Mouse (Mus musculus) forebrain, embryonic 16.5 days (tissue): ENCODE measurements around the gene Gmnn. TPM values are rescaled to one million over a fixed set of nuclear protein-coding genes. Genes with fewer than 3 reads are reported as not detected.

Experiments
- ATAC-seq: fragments of 200-750 bp; cut with Nextera tagmentation; 2 replicates; pipeline ENCODE4 v1.8.0; 2017; ENCODE audit warnings: mild to moderate bottlenecking, moderate library complexity
- H3K27ac ChIP-seq: fragments of 300-500 bp; sonication (generic); 2 replicates; pipeline ENCODE4 v1.5.1; 2014; ENCODE audit warnings: low read length, control low read depth
- H3K27me3 ChIP-seq: fragments of 300-500 bp; sonication (generic); replicated peaks from 2 replicates; pipeline ENCODE4 v1.6.1; 2014; ENCODE audit warnings: low read length; ENCODE audit not compliant: control insufficient read depth, insufficient read depth
- H3K36me3 ChIP-seq: fragments of 300-500 bp; sonication (generic); 2 replicates; pipeline ENCODE4 v1.6.1; 2014; ENCODE audit not compliant: control insufficient read depth, insufficient read depth
- H3K4me1 ChIP-seq: fragments of 300-500 bp; sonication (generic); replicated peaks from 2 replicates; pipeline ENCODE4 v1.6.1; 2014; ENCODE audit warnings: low read length; ENCODE audit not compliant: control insufficient read depth, insufficient read depth
- H3K4me2 ChIP-seq: fragments of 300-500 bp; sonication (generic); 2 replicates; pipeline ENCODE4 v1.6.1; 2014; ENCODE audit warnings: mild to moderate bottlenecking, low read length, control low read depth
- H3K4me3 ChIP-seq: fragments of 300-500 bp; sonication (generic); replicated peaks from 2 replicates; pipeline ENCODE4 v1.5.1; 2014; ENCODE audit warnings: mild to moderate bottlenecking, low read length, control low read depth
- H3K9ac ChIP-seq: fragments of 300-500 bp; sonication (generic); replicated peaks from 2 replicates; pipeline ENCODE4 v1.6.1; 2014; ENCODE audit warnings: low read depth, low read length, control low read depth
- H3K9me3 ChIP-seq: fragments of 300-500 bp; sonication (generic); 2 replicates; pipeline ENCODE4 v1.6.1; 2016; ENCODE audit warnings: low read length; ENCODE audit not compliant: control insufficient read depth
- WGBS: fragments of 180-500 bp; shearing (Covaris S2); extraction: QIAGEN DNeasy Blood & Tissue Kit; methylation state at CpG from one replicate; pipeline ENCODE4 v1.1.7; 2014; 5-methylcytosine and 5-hydroxymethylcytosine counted together
- polyA plus RNA-seq: library from polyadenylated mRNA; unstranded; fragments of >200 nt; fragmentation: Nextera tagmentation; extraction: Ambion mirVana; gene quantifications from 2 replicates; pipeline ENCODE4 v1.2.1, GENCODE M21; 2015

Gene Gmnn
- polyA plus RNA-seq, 1 experiment from 2014 or later, result 34.3 TPM

DNA sequence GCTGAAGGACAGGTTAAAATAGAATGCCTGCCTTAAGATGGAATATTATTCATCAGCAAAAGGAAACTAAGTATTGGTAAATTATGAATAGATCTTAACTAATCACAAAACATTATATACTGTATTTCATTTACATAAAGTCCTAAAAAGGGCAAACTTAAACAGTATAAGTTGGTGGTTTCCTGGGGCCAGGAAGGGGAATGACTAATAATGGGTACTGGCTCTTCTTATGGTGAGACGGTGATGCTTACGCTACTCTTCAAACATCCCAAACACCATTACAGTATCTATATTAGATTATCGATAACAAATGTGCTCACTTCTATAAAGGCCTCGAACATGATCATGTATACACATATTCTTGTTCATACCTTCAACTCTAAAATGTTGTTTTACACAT lies 37.0 kb upstream of the Gmnn start:
- no peaks in the 10 kb centered on the region for H3K36me3 ChIP-seq
- no peak overlapping the region for H3K4me3 ChIP-seq
- no peak overlapping the region for H3K27ac ChIP-seq
- H3K4me1 ChIP-seq, result peaks cover 15% of the 10 kb centered on the region
- no peak overlapping the region for H3K9ac ChIP-seq
- no peak overlapping the region for H3K4me2 ChIP-seq
- 96% methylated on average over 4 of the region's 4 CpGs for WGBS
- no peak for ATAC-seq
- no peaks in the 10 kb centered on the region for H3K9me3 ChIP-seq
- H3K27me3 ChIP-seq, result no peaks in the 10 kb centered on the region

DNA sequence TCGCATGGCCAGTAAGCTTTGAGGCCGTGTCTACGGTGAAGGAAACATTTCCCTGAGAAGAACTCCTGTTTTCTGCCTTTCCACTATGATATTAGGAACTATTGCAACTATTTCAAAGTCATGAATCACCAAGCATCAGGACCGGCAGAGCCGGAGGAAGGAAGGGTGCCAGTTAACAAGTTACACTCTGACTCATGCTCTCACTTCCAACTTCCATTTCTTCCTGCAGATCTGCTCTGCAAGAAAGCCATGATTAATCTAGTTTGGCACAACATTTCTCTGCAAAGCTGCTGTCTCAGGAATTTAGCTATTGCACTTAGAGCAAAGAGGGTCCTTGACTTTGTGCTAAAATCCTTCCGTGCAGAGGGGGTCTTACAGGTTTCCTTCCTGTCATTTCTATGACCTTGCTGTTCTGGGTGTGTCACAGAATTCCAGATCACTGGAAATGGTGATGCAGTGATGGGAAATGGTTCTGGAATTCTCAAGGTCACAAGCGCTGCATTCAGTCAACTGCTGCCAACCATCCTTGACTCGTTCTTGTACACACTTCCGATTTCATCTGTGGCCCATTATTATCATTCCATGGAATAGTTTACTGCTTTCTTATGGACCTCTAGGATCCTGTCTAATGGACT lies 30.8 kb upstream of the Gmnn start:
- Histone ChIP-seq H3K4me3 (no peak overlapping the region), H3K4me2 (no peak overlapping the region), H3K27ac (no peak overlapping the region), H3K4me1 (no peaks in the 10 kb centered on the region), H3K9ac (no peak overlapping the region), H3K27me3 (no peaks in the 10 kb centered on the region), H3K9me3 (no peaks in the 10 kb centered on the region), H3K36me3 (no peaks in the 10 kb centered on the region)
- no peak for ATAC-seq
- 90% methylated on average over 9 of the region's 9 CpGs for WGBS

DNA sequence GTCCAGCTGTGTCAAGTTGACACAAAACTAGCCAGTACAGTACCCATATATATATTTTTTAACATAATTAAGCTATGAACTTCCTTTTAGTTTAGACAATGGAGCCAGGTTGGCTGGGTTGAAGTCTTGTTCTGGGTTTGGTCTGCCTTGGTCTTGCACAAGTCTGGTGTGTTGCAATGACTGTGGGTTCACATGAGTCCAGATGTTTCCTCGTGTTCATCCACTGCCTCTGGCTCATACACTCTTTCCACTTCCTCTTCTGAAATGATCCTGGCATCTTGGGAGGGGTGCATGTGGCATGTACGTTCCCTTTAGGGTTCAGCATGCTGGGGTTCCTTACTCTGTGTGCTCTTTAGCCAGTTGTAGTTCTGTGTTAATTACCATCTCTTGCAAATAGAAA lies 29.6 kb upstream of the Gmnn start:
- Histone ChIP-seq H3K4me1 (no peaks in the 10 kb centered on the region), H3K4me2 (no peak overlapping the region), H3K27ac (no peak overlapping the region), H3K4me3 (no peak overlapping the region), H3K27me3 (no peaks in the 10 kb centered on the region), H3K9ac (no peak overlapping the region), H3K9me3 (no peaks in the 10 kb centered on the region), H3K36me3 (no peaks in the 10 kb centered on the region)
- ATAC-seq, result no peak
- WGBS, result 73% methylated on average over 2 of the region's 2 CpGs

DNA sequence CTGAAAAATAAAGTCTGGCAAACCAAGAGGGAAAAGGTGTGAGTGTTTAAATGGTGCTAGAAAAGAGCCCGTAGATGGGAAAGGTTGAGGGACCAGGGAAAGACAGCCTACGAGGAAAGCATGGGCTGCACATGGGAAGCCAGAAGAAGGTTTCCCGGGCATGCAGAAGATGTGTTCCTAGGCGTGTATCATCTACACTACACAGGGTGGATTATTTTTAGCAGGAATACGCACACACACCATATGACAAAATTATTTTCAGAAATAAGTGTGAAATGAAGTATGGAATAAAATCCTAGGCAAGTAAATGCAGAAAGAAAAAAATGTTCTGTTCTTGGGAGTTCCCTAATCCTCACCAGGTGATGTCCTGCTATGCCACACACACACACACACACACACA lies 25.8 kb upstream of the Gmnn start:
- H3K27me3 ChIP-seq, result no peaks in the 10 kb centered on the region
- 0 out of 2 replicates have a peak, but pooled peaks cover 3% of the 10 kb centered on the region for H3K4me1 ChIP-seq
- H3K9ac ChIP-seq, result no peak overlapping the region
- H3K27ac ChIP-seq, result no peak overlapping the region
- no peak for ATAC-seq
- WGBS, result 85% methylated on average over 5 of the region's 5 CpGs
- H3K4me3 ChIP-seq, result no peak overlapping the region
- H3K9me3 ChIP-seq, result no peaks in the 10 kb centered on the region
- H3K4me2 ChIP-seq, result no peak overlapping the region
- no peaks in the 10 kb centered on the region for H3K36me3 ChIP-seq

DNA sequence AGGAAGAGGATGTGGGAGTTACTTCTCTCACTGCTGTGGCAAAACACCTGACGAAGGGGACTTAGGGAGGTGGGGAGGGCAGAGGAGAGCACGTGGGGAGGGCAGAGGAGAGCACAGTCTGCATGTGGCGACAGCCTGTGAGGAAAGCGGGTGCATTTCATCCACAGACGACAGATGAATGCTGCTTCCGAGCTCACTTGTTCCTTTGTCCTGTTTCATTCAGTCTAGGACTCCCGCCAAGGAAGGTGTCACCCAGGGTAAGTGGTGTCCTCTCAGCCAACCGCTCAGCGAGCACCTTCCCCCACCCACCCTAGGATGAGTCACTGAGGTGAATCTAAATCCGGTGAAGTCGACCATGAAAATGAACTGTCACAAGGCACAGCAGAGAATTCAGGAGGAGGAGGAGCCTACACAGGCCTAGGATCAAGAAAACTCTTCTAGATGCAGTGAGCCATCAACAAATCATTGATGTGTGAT lies 24.3 kb upstream of the Gmnn start:
- no peak overlapping the region for H3K4me2 ChIP-seq
- H3K27me3 ChIP-seq, result no peaks in the 10 kb centered on the region
- WGBS, result 36% methylated on average over 11 of the region's 11 CpGs
- H3K9ac ChIP-seq, result no peak overlapping the region
- no peaks in the 10 kb centered on the region for H3K36me3 ChIP-seq
- 0 out of 2 replicates have a peak, but pooled peaks have one; percentile 6 for ATAC-seq
- H3K4me1 ChIP-seq, result 0 out of 2 replicates have a peak, but pooled peaks cover 3% of the 10 kb centered on the region
- no peaks in the 10 kb centered on the region for H3K9me3 ChIP-seq
- H3K27ac ChIP-seq, result no peak overlapping the region
- H3K4me3 ChIP-seq, result no peak overlapping the region

DNA sequence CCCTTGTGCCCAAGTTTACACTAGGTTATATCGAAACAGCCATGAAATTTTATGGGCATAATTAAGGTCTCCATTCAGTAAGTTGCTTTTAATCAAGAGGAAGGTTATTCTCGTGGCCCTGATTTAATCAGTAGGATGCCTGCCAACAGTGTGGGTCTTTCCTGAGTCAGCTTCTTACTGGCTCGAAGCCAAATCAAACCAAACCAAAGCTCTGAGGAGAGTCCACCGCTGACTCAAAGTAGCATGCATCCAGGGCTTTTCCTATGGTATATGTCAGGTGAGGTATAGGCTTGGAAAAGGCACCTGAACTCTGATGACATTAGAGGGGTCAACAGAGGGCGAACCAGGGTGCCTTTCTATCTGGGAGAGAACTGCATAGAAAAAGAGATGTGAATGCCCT lies 20.2 kb upstream of the Gmnn start:
- H3K27me3 ChIP-seq, result no peaks in the 10 kb centered on the region
- no peak overlapping the region for H3K4me2 ChIP-seq
- H3K9ac ChIP-seq, result no peak overlapping the region
- 48% methylated on average over 5 of the region's 5 CpGs for WGBS
- no peak for ATAC-seq
- no peak overlapping the region for H3K27ac ChIP-seq
- no peak overlapping the region for H3K4me3 ChIP-seq
- H3K36me3 ChIP-seq, result no peaks in the 10 kb centered on the region
- H3K9me3 ChIP-seq, result no peaks in the 10 kb centered on the region
- H3K4me1 ChIP-seq, result 0 out of 2 replicates have a peak, but pooled peaks cover 3% of the 10 kb centered on the region

DNA sequence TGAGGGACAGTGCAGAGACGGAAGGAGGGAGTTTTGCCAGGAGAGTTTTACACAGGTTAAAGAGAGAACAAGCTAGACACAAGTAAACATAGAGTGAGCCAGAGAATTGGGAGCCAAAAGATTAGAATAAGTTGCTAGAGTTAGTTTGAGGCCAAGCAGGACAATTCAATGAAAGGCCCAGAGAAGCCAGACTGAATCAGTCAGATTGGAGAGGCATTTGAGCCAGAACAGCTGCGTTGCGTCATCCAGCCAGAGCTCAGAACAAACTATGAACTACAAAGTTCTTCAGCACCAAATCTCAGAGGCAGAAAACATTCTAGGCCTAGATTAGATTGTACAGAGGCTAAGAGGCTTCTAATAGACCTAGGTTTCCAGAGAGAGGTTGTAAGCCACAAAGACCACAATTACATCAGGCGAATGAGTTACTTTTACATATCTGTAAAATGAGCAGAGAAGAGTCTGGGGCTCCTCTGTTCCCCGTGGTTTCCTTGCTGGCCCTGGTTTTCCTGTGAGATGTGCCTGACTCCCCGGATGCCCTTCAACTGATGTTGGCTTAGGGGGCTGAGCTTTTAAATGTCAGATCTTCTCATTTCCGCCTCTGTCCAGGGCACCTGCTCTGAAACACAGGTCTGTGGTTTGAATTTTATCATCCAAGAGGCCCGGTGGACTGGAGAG lies 17.1 kb upstream of the Gmnn start:
- no peaks in the 10 kb centered on the region for H3K36me3 ChIP-seq
- no peak overlapping the region for H3K4me2 ChIP-seq
- H3K27me3 ChIP-seq, result no peaks in the 10 kb centered on the region
- ATAC-seq, result no peak
- no peak overlapping the region for H3K4me3 ChIP-seq
- H3K9me3 ChIP-seq, result no peaks in the 10 kb centered on the region
- no peak overlapping the region for H3K27ac ChIP-seq
- no peak overlapping the region for H3K9ac ChIP-seq
- WGBS, result 89% methylated on average over 8 of the region's 8 CpGs
- no peaks in the 10 kb centered on the region for H3K4me1 ChIP-seq

DNA sequence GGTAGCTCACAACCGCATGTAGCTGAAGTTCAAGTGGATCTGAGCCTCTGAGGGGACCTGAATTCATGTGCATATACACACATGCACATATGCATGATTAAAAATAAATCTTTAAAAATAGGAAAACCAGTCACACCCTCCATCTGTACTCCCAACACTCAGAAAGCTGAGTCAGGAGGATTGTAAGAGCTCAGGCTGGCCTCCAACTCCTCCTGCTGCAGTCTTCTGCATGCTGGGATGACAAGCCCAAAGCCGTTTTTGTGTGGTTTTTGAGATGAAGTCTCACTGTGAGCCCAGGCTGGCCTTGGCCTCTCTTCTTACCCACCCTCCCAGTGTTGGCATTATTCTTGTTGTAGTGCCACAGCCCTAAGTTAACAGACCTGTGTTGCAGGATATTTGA lies 16.3 kb upstream of the Gmnn start:
- Histone ChIP-seq H3K4me2 (no peak overlapping the region), H3K27ac (no peak overlapping the region), H3K36me3 (no peaks in the 10 kb centered on the region), H3K4me1 (no peaks in the 10 kb centered on the region), H3K9me3 (no peaks in the 10 kb centered on the region), H3K27me3 (no peaks in the 10 kb centered on the region), H3K9ac (no peak overlapping the region), H3K4me3 (no peak overlapping the region)
- no peak for ATAC-seq
- WGBS, result 82% methylated on average over 2 of the region's 2 CpGs

DNA sequence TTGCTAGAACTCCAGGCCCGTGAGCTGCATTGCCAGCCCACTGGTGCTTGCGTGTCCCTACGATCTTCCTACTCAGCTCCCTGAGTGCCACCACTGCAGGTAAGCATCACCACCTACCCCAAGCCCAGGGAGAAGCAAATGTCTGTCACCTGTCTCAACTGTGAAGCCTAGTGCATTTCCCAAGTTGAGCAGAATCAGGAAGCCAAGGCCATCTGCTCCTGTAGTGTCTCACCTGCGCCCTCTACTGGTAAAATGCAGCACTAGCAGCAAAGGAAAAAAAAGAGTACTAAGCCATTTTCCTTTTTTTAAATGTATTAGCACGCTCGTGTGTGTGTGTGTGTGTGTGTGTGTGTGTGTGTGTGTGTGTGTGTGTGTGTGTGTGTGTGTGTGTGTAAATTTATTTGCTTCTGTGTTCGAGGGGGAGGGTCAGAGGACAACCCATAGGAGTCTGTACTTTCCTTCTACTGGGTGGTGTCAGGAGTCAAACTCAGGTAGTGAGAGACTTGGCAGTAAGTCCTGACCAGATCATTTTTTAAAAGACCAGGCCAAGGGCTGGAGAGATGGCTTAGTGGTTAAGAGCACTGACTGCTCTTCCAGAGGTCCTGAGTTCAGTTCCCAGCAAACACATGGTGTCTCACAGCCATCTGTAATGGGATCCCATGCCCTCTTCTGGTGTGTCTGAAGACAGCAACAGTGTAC lies 14.6 kb upstream of the Gmnn start:
- ATAC-seq, result no peak
- no peak overlapping the region for H3K4me2 ChIP-seq
- no peaks in the 10 kb centered on the region for H3K27me3 ChIP-seq
- no peak overlapping the region for H3K4me3 ChIP-seq
- H3K27ac ChIP-seq, result no peak overlapping the region
- H3K9me3 ChIP-seq, result no peaks in the 10 kb centered on the region
- WGBS, result 53% methylated on average over 7 of the region's 7 CpGs
- H3K9ac ChIP-seq, result no peak overlapping the region
- no peaks in the 10 kb centered on the region for H3K36me3 ChIP-seq
- no peaks in the 10 kb centered on the region for H3K4me1 ChIP-seq
